Mouse (Mus musculus): ENCODE data around the gene Pax5. TPM values are rescaled to one million over a fixed set of nuclear protein-coding genes. Genes with fewer than 3 reads are reported as not detected.
A peak's percentile ranks its signal among the peaks of the same experiment; 100 is the strongest.

Pax5 gene
- polyA plus RNA-seq, 1 experiment from 2014 or later: 7.8 TPM

DNA sequence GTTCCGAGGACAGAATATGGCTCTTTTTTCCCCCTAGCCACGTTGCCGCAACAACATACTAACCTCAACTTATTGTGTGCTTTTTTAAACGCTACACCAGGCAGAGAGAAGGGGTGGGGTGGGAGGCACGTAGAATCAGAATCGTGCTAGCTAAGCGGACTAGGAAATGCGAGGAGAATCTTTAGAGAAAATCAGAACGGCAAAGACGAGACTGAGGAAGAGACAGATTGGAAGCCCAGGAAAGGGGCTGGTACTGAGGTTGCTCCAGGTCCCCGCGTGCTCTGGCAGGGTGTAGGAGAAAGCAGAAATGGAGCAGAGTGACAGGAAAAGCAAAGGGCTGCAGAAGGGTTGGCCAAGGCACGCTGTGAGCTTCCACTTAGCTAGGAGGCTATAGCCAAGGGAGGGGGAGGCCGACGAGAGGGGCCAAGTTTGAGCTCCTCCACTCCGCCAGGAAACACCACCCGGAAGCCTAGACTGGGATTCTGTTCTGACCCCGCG lies 3.3 kb upstream of the Pax5 start:
- H3K4me2 ChIP-seq: peak overlapping the region; percentile 31
- 0 out of 2 replicates have a peak overlapping the region, but pooled peaks have one; percentile 6 for H3K9ac ChIP-seq
- no peaks in the 10 kb centered on the region for H3K36me3 ChIP-seq (replicated peaks)
- no peaks in the 10 kb centered on the region for H3K9me3 ChIP-seq
- peaks cover 75% of the 10 kb centered on the region for H3K27me3 ChIP-seq (replicated peaks)
- peaks cover 7% of the 10 kb centered on the region; the same call in 1 of the 2 replicates for H3K4me1 ChIP-seq
- no peak for ATAC-seq (replicated peaks)
- H3K4me3 ChIP-seq: peak overlapping the region; percentile 16
- 2% methylated on average over 19 of the region's 19 CpGs for WGBS
- peak overlapping the region; percentile 0; the same call in 1 of the 2 replicates for H3K27ac ChIP-seq

- peak overlapping the region; percentile 16; the same call in 1 of the 2 replicates for H3K4me3 ChIP-seq
- no peaks in the 10 kb centered on the region for H3K36me3 ChIP-seq (replicated peaks)
- ATAC-seq (replicated peaks): no peak
- no peaks in the 10 kb centered on the region for H3K9me3 ChIP-seq
- peak overlapping the region; percentile 0; the same call in 1 of the 2 replicates for H3K27ac ChIP-seq
- WGBS: under 1% methylated on average over 50 of the region's 50 CpGs
- peaks cover 7% of the 10 kb centered on the region; the same call in 1 of the 2 replicates for H3K4me1 ChIP-seq
- peak overlapping the region; percentile 31 for H3K4me2 ChIP-seq
- peaks cover 75% of the 10 kb centered on the region for H3K27me3 ChIP-seq (replicated peaks)
- H3K9ac ChIP-seq: no peak overlapping the region
These were observed 2.7 kb upstream of the Pax5 start for GRCm38 (mm10) chr4:44712786-44713553.

GRCm38 (mm10) chr4:44712051-44712700 lies 1.9 kb upstream of the Pax5 start:
- under 1% methylated on average over 25 of the region's 25 CpGs for WGBS
- Histone ChIP-seq H3K4me1 (peaks cover 7% of the 10 kb centered on the region; the same call in 1 of the 2 replicates), H3K4me3 (peak overlapping the region; percentile 16), H3K27ac (no peak overlapping the region), H3K36me3 (replicated peaks) (no peaks in the 10 kb centered on the region), H3K9ac (no peak overlapping the region), H3K27me3 (replicated peaks) (peaks cover 75% of the 10 kb centered on the region), H3K4me2 (peak overlapping the region; percentile 29), H3K9me3 (no peaks in the 10 kb centered on the region)
- ATAC-seq (replicated peaks): no peak

DNA sequence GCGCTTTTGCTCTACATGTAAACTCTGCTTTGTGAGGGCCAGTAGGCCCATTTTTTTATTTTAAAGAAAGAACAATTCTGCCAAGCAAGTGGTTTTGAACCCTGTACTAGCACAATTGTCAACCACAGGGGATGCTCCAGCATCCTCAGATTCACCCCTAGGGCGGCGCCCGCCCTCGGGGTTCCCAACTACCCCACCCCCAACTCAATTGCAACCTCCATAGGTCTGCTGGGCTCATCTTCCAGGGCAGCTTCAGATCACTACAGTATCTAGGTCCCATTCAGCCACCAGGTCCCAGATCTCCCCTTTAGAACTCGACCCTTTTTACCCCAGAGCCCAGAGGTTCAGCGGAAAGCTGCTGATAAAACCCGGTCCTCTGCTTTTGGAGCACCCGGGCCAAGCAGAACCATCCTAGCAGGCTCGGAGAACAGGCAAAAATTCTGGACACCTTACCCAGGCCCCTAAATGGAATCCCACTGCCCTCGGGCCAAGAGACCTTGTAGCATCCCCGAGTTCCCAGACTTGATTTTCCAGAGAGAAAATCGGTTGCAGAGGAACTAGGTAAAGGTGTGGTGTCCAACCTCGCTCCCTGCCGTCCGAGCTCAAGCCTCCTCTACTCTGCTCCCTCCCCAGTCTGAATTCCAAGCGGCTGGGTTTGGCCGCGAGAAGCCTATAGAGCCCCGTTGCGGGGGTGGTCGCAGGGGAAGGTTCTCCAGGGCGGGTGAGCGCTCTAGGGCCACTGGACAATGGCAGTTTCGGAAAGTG lies 1.0 kb upstream of the Pax5 start:
- ATAC-seq (replicated peaks): no peak
- H3K27ac ChIP-seq: 0 out of 2 replicates have a peak overlapping the region, but pooled peaks have one; percentile 34
- no peak overlapping the region for H3K4me3 ChIP-seq
- H3K9ac ChIP-seq: no peak overlapping the region
- peaks cover 7% of the 10 kb centered on the region; the same call in 1 of the 2 replicates for H3K4me1 ChIP-seq
- H3K9me3 ChIP-seq: no peaks in the 10 kb centered on the region
- H3K36me3 ChIP-seq (replicated peaks): no peaks in the 10 kb centered on the region
- H3K4me2 ChIP-seq: peak overlapping the region; percentile 29; the same call in 1 of the 2 replicates
- WGBS: 3% methylated on average over 25 of the region's 25 CpGs
- H3K27me3 ChIP-seq (replicated peaks): peaks cover 75% of the 10 kb centered on the region

- H3K36me3 ChIP-seq (replicated peaks): no peaks in the 10 kb centered on the region
- peaks cover 80% of the 10 kb centered on the region for H3K27me3 ChIP-seq (replicated peaks)
- ATAC-seq (replicated peaks): no peak
- 0 out of 2 replicates have a peak overlapping the region, but pooled peaks have one; percentile 17 for H3K4me2 ChIP-seq
- no peaks in the 10 kb centered on the region for H3K9me3 ChIP-seq
- WGBS: 1% methylated on average over 30 of the region's 30 CpGs
- no peak overlapping the region for H3K9ac ChIP-seq
- 0 out of 2 replicates have a peak overlapping the region, but pooled peaks have one; percentile 10 for H3K4me3 ChIP-seq
- H3K27ac ChIP-seq: 0 out of 2 replicates have a peak overlapping the region, but pooled peaks have one; percentile 34
- H3K4me1 ChIP-seq: peaks cover 7% of the 10 kb centered on the region; the same call in 1 of the 2 replicates
These were observed 412 bp upstream of the Pax5 start for GRCm38 (mm10) chr4:44710701-44711097.

GRCm38 (mm10) chr4:44709091-44709695 lies 1.1 kb downstream of the Pax5 start:
- Histone ChIP-seq H3K27ac (no peak overlapping the region), H3K4me3 (no peak overlapping the region), H3K4me1 (peaks cover 14% of the 10 kb centered on the region), H3K9ac (no peak overlapping the region), H3K27me3 (replicated peaks) (peaks cover 81% of the 10 kb centered on the region), H3K4me2 (no peak overlapping the region), H3K9me3 (no peaks in the 10 kb centered on the region), H3K36me3 (replicated peaks) (no peaks in the 10 kb centered on the region)
- ATAC-seq (replicated peaks): no peak

- Histone ChIP-seq H3K9ac (no peak overlapping the region), H3K4me2 (no peak overlapping the region), H3K36me3 (replicated peaks) (no peaks in the 10 kb centered on the region), H3K4me3 (no peak overlapping the region), H3K4me1 (peaks cover 23% of the 10 kb centered on the region), H3K27me3 (replicated peaks) (peaks cover 81% of the 10 kb centered on the region), H3K27ac (no peak overlapping the region), H3K9me3 (no peaks in the 10 kb centered on the region)
- ATAC-seq (replicated peaks): no peak
- WGBS: 42% methylated on average over 8 of the region's 8 CpGs
These were observed 2.0 kb downstream of the Pax5 start for GRCm38 (mm10) chr4:44708311-44708710.

DNA sequence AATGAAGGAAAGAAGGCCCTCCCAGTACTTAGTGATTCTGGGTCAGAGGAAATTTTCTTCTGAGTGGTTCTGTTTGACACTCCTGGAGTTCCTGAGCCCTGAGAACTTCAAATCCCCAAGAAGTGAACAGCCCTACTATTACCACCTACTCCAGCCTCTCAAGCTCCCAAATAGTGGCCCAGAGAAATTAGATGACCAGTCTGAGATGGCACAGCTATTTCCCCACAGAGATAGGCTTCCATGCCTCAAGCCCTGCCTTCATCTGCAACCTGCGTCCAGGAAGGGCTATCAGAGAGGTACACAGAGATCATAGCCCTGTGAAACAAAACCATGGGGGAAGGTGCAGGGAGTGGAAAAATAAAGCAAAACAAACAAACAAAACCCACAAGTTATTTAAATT lies 3.4 kb downstream of the Pax5 start:
- H3K9ac ChIP-seq: no peak overlapping the region
- no peaks in the 10 kb centered on the region for H3K9me3 ChIP-seq
- H3K4me1 ChIP-seq: peaks cover 32% of the 10 kb centered on the region
- no peaks in the 10 kb centered on the region for H3K36me3 ChIP-seq (replicated peaks)
- no peak overlapping the region for H3K4me2 ChIP-seq
- H3K4me3 ChIP-seq: no peak overlapping the region
- H3K27ac ChIP-seq: no peak overlapping the region
- no peak for ATAC-seq (replicated peaks)
- WGBS: 29% methylated on average over 1 of the region's 1 CpGs
- H3K27me3 ChIP-seq (replicated peaks): peaks cover 85% of the 10 kb centered on the region

DNA sequence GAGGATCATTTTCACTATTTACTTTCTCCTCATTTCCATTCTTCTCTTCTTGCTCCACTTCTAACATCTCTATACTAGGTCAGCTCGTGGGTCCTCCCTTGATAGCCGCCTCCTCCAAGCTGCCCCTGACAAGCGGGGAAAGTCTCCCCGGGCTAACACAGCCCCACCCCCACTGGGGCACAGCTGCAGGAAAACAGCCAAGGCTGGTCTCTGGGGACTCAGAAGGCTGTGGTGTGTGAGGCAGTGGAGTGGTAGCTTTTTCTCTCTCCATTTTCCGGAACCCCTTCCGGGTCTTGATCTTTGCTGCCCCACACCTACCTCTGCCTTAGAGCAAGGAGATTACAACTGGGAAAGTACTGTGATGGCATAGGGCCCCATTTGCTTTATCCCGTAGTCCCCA lies 4.3 kb downstream of the Pax5 start:
- H3K27ac ChIP-seq: no peak overlapping the region
- H3K36me3 ChIP-seq (replicated peaks): no peaks in the 10 kb centered on the region
- no peak overlapping the region for H3K9ac ChIP-seq
- peaks cover 83% of the 10 kb centered on the region for H3K27me3 ChIP-seq (replicated peaks)
- peaks cover 36% of the 10 kb centered on the region for H3K4me1 ChIP-seq
- WGBS: 3% methylated on average over 7 of the region's 7 CpGs
- H3K9me3 ChIP-seq: no peaks in the 10 kb centered on the region
- ATAC-seq (replicated peaks): no peak
- no peak overlapping the region for H3K4me2 ChIP-seq
- no peak overlapping the region for H3K4me3 ChIP-seq

- Histone ChIP-seq H3K4me2 (peak overlapping the region; percentile 65), H3K4me3 (peak overlapping the region; percentile 44; the same call in 1 of the 2 replicates), H3K4me1 (peaks cover 32% of the 10 kb centered on the region), H3K9me3 (no peaks in the 10 kb centered on the region), H3K27ac (no peak overlapping the region), H3K27me3 (replicated peaks) (peaks cover 85% of the 10 kb centered on the region), H3K9ac (no peak overlapping the region), H3K36me3 (replicated peaks) (no peaks in the 10 kb centered on the region)
- ATAC-seq (replicated peaks): no peak
- WGBS: 9% methylated on average over 3 of the region's 3 CpGs
These were observed 5.1 kb downstream of the Pax5 start for GRCm38 (mm10) chr4:44705151-44705550.

DNA sequence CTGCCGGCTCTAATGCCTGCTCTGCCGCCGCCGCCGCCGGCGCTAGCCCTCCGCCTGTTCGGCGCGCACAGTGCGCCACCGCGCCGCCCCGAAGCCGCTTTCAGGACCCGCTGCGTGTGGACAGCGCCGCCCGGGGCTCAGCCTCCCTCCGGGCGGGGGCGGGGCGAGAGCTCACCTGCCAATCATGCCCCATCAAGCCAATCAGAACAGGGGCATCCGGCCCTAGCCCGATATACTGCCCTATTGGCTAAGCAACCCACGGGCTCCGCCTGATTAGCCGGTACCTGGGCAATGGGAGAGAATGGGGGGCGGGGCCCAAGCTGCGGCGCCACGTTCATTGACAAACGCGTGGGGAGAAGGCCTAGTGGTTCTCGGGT lies 5.9 kb downstream of the Pax5 start:
- Histone ChIP-seq H3K27ac (peak overlapping the region; percentile 65), H3K4me1 (peaks cover 32% of the 10 kb centered on the region), H3K36me3 (replicated peaks) (no peaks in the 10 kb centered on the region), H3K4me3 (peak overlapping the region; percentile 44), H3K9ac (peak overlapping the region; percentile 18; the same call in 1 of the 2 replicates), H3K27me3 (replicated peaks) (peaks cover 85% of the 10 kb centered on the region), H3K4me2 (peak overlapping the region; percentile 65), H3K9me3 (no peaks in the 10 kb centered on the region)
- ATAC-seq (replicated peaks): peak; percentile 98
- 0% methylated on average over 38 of the region's 38 CpGs for WGBS

All from midbrain, embryonic 15.5 days (tissue).